Mouse (Mus musculus): ENCODE results near the gene Tmprss11e. TPM values are rescaled to one million over a fixed set of nuclear protein-coding genes. Genes with fewer than 3 reads are reported as not detected.

Gene Tmprss11e
- not detected in 2 replicates for polyA plus RNA-seq (2012)

DNA sequence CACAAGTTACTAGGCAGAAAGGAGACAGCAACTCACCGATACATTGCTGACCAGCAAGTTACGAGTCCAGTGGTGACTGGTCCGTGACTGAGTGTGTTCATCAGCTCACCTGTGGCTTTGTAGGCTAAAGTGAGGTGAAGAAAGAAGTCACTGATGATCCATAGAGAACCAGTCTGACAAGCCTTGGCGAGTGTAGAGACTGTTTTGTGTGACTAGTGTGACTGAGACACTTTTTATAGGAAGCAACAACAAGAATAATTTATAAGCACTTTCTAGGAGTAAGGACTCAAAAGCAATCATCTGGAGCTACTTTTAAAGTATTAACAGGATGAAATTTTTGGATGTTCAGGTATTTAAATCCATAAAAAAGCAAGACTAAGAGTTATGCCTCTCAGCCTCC is at the start of gene Tmprss11e:
Gene Tmprss11e (minus strand): TSS at position 101 of the 400 bp plus-strand sequence.
- Histone ChIP-seq H3K4me1 (ENCODE audit: control insufficient read depth) (no peaks in the 10 kb centered on the region), H3K27me3 (ENCODE audit: control insufficient read depth) (no peaks in the 10 kb centered on the region), H3K4me3 (replicated peaks) (no peak within 1 kb of the TSS), H3K36me3 (ENCODE audit: control insufficient read depth) (no peaks in the 10 kb centered on the region), H3K9me3 (ENCODE audit: control insufficient read depth, low read length) (no peaks in the 10 kb centered on the region)
- TF ChIP-seq GATA1 (IDR thresholded peaks at IDR 0.05; ENCODE audit: low read length) (no peak), TAL1 (IDR thresholded peaks at IDR 0.05; ENCODE audit: low read length) (no peak)

DNA sequence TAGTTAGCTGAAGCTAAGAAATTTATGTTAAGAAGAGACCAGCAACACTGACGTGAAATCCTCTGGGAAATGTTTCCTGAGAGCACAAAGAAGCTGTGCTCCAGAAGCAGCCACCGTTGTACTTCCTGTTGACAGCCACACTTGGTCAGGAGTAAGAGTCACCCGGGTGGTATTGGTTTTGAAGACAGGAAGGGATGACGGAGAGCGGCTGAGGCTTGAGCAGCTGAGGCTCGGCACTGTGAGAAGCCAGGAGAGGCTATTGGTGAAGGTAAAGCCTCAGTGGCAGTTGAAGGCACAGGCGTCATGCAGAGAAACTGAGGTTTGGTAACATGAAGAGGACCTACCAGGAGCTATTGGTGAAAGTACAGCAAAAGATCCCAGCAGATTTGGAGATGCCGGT is 47.2 kb upstream of the Tmprss11e start:
- no peaks in the 10 kb centered on the region for H3K4me1 ChIP-seq (ENCODE audit: control insufficient read depth)
- no peaks in the 10 kb centered on the region for H3K9me3 ChIP-seq (ENCODE audit: control insufficient read depth, low read length)
- TF ChIP-seq TAL1 (IDR thresholded peaks at IDR 0.05; ENCODE audit: low read length) = no peak
- no peak for TF ChIP-seq GATA1 (IDR thresholded peaks at IDR 0.05; ENCODE audit: low read length)
- no peaks in the 10 kb centered on the region for H3K27me3 ChIP-seq (ENCODE audit: control insufficient read depth)
- H3K4me3 ChIP-seq (replicated peaks) = no peak overlapping the region
- H3K36me3 ChIP-seq (ENCODE audit: control insufficient read depth) = no peaks in the 10 kb centered on the region

DNA sequence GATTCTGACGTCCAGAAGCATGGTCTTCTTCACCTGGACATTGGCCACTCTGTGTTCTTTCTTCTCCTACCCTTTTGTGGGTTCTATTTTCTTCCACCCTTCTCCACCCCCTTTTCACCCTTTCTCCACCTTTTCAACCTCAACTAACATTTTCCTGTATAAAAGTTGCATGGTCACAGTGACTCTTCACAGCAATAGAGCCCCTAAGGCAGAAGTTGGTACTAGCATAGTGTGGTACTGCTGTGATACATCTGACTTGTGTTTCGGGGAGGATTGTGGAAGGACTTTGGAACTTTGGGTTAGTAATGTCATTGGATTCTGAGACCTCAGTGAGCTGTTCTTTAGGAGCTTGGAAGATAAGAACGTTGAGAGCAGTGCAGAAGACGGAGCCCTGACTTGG is 46.6 kb upstream of the Tmprss11e start:
- Histone ChIP-seq H3K4me3 (replicated peaks) (no peak overlapping the region), H3K27me3 (ENCODE audit: control insufficient read depth) (no peaks in the 10 kb centered on the region), H3K36me3 (ENCODE audit: control insufficient read depth) (no peaks in the 10 kb centered on the region), H3K4me1 (ENCODE audit: control insufficient read depth) (no peaks in the 10 kb centered on the region), H3K9me3 (ENCODE audit: control insufficient read depth, low read length) (no peaks in the 10 kb centered on the region)
- TF ChIP-seq GATA1 (IDR thresholded peaks at IDR 0.05; ENCODE audit: low read length) (no peak), TAL1 (IDR thresholded peaks at IDR 0.05; ENCODE audit: low read length) (no peak)

DNA sequence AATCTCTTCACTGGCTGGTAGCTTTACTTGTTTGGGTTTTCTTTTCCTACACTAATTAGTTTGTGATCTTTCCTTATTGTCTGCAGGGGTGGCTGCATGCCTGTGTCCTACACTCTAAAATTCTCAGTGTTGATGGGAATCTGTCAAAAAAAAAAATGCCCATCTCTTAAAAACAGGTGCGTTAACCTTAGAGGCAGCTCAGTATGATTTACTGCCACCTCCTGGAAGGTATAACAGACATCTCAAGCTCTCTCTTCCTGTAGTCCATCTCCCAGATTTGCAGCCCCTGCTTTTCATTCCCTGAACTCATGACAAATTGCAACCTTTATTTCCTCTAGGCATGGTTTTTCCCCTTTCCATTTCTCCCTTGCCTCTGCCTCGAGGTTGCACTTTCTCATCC is 44.3 kb upstream of the Tmprss11e start:
- TF ChIP-seq GATA1 (IDR thresholded peaks at IDR 0.05; ENCODE audit: low read length) (no peak), TAL1 (IDR thresholded peaks at IDR 0.05; ENCODE audit: low read length) (no peak)
- H3K9me3 ChIP-seq (ENCODE audit: control insufficient read depth, low read length) = no peaks in the 10 kb centered on the region
- no peak overlapping the region for H3K4me3 ChIP-seq (replicated peaks)
- no peaks in the 10 kb centered on the region for H3K4me1 ChIP-seq (ENCODE audit: control insufficient read depth)
- no peaks in the 10 kb centered on the region for H3K36me3 ChIP-seq (ENCODE audit: control insufficient read depth)
- no peaks in the 10 kb centered on the region for H3K27me3 ChIP-seq (ENCODE audit: control insufficient read depth)

DNA sequence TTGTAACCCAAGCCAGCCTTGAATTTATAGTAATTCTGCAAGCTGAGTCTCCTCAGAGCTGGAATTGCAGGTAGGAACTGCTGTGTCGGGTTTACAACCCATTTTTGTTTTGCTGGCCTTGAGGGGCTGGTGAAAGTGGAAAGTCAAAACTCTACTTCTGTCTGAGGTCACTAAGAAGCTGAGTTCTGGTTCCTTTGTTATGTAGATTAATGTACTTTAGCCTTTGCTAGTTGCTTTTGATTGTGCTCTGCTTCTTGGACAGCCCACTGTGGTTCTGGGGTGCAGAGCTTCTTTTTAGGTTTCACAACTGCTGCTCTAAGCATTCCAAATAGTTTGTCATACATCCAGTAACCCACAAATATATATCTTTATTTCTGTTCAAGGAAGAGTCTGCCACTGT is 41.2 kb upstream of the Tmprss11e start:
- TF ChIP-seq TAL1 (IDR thresholded peaks at IDR 0.05; ENCODE audit: low read length) (no peak), GATA1 (IDR thresholded peaks at IDR 0.05; ENCODE audit: low read length) (no peak)
- Histone ChIP-seq H3K4me1 (ENCODE audit: control insufficient read depth) (no peaks in the 10 kb centered on the region), H3K36me3 (ENCODE audit: control insufficient read depth) (no peaks in the 10 kb centered on the region), H3K4me3 (replicated peaks) (no peak overlapping the region), H3K9me3 (ENCODE audit: control insufficient read depth, low read length) (no peaks in the 10 kb centered on the region), H3K27me3 (ENCODE audit: control insufficient read depth) (no peaks in the 10 kb centered on the region)

DNA sequence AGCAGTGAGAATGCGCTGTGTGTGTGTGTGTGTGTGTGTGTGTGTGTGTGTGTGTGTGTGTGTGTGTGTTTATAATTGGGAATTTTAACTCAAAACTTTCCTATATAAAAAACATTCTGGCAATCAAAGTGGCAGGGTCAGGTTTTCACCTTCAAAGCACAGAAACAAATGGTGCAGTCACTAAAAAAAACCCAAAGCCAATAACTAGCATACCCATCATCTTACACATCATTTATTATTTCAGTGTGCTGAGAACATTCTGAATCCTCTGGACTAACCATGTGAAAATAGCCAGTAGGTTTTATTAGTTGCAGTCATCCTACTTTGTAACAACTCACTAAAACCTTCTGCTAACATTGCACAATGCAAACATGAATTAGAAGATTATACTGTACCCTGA is 38.6 kb upstream of the Tmprss11e start:
- H3K9me3 ChIP-seq (ENCODE audit: control insufficient read depth, low read length) = no peaks in the 10 kb centered on the region
- no peaks in the 10 kb centered on the region for H3K36me3 ChIP-seq (ENCODE audit: control insufficient read depth)
- no peak for TF ChIP-seq GATA1 (IDR thresholded peaks at IDR 0.05; ENCODE audit: low read length)
- no peak for TF ChIP-seq TAL1 (IDR thresholded peaks at IDR 0.05; ENCODE audit: low read length)
- H3K4me1 ChIP-seq (ENCODE audit: control insufficient read depth) = no peaks in the 10 kb centered on the region
- H3K27me3 ChIP-seq (ENCODE audit: control insufficient read depth) = no peaks in the 10 kb centered on the region
- no peak overlapping the region for H3K4me3 ChIP-seq (replicated peaks)

DNA sequence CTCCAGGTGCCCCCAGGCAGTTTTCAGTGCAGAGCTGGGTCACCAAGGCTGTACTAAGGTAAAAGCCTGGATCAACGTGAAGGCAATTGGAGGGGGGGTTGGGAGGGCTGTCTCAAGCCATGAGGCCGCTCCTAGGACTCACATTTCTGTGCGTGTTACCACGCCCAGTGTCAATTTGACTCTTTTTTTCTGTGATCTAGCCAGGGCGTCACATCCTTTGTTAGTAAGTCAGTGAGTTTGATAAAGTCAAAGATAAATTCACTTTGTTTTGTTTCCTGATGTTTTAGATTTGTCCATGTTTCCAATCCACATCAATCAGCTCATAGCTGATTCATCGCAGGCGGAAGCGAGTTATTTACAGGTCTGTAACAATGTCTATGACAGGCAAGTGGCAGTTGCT is 37.4 kb upstream of the Tmprss11e start:
- Histone ChIP-seq H3K27me3 (ENCODE audit: control insufficient read depth) (no peaks in the 10 kb centered on the region), H3K4me3 (replicated peaks) (no peak overlapping the region), H3K4me1 (ENCODE audit: control insufficient read depth) (no peaks in the 10 kb centered on the region), H3K36me3 (ENCODE audit: control insufficient read depth) (no peaks in the 10 kb centered on the region), H3K9me3 (ENCODE audit: control insufficient read depth, low read length) (no peaks in the 10 kb centered on the region)
- TF ChIP-seq TAL1 (IDR thresholded peaks at IDR 0.05; ENCODE audit: low read length) (no peak), GATA1 (IDR thresholded peaks at IDR 0.05; ENCODE audit: low read length) (no peak)

DNA sequence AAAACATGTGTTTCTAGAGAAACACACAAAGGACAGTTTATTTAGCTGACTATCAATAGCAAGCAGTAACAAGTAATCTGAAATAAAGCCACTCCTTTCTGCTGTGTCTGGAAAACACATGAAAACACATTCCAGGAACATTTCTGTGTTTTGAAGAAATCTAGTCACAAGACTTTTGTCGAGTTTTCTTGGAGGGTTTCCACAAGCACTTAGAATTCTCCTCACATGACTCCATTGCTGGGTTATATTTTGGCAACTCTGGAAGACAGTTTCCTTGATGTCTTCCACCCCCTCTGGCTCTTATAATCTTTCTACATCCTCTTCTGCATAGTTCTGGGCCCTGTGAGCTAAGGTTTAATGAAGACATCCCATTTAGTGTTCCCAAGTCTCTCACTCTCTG is 32.9 kb upstream of the Tmprss11e start:
- no peaks in the 10 kb centered on the region for H3K9me3 ChIP-seq (ENCODE audit: control insufficient read depth, low read length)
- H3K4me3 ChIP-seq (replicated peaks) = no peak overlapping the region
- no peaks in the 10 kb centered on the region for H3K27me3 ChIP-seq (ENCODE audit: control insufficient read depth)
- H3K36me3 ChIP-seq (ENCODE audit: control insufficient read depth) = no peaks in the 10 kb centered on the region
- H3K4me1 ChIP-seq (ENCODE audit: control insufficient read depth) = no peaks in the 10 kb centered on the region
- TF ChIP-seq TAL1 (IDR thresholded peaks at IDR 0.05; ENCODE audit: low read length) (no peak), GATA1 (IDR thresholded peaks at IDR 0.05; ENCODE audit: low read length) (no peak)

DNA sequence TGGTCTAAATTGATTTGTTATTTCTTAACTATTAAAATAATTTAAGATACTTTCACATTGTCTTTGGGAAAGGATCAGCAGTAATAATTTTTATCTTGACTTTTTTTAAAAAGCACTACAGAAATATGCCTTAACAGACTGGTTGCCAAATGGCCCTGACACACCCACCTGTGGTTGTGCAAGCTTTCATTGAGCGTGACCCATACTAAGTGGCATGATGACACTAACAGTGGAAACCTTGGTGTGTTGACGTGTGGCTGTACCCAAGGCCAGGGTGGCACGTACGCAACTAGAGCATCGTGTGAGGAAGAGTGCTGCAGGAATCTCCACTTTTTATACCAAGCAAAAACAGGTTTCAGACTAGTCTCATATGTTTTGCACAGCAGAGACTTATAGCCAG is 31.3 kb upstream of the Tmprss11e start:
- Histone ChIP-seq H3K4me1 (ENCODE audit: control insufficient read depth) (no peaks in the 10 kb centered on the region), H3K27me3 (ENCODE audit: control insufficient read depth) (no peaks in the 10 kb centered on the region), H3K9me3 (ENCODE audit: control insufficient read depth, low read length) (no peaks in the 10 kb centered on the region), H3K36me3 (ENCODE audit: control insufficient read depth) (no peaks in the 10 kb centered on the region), H3K4me3 (replicated peaks) (no peak overlapping the region)
- TF ChIP-seq GATA1 (IDR thresholded peaks at IDR 0.05; ENCODE audit: low read length) = no peak
- no peak for TF ChIP-seq TAL1 (IDR thresholded peaks at IDR 0.05; ENCODE audit: low read length)

DNA sequence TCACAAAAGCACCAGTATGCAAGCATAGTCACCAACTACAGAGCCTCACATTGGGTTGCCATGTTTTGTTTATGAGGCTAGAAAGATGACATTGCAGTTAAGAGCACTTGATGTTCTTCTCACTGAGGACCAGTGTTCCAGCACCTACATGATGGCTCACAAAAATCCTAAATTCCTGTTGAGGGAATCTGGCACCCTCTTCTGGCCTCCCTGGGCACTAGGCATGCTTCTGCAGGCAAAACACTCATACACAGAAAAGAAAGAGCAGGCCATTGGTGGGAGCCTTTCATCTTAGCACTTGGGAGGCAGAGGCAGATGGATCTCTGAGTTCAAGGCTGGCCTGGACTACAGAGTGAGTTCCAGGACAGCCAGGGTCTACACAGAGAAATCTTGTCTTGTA is 25.4 kb upstream of the Tmprss11e start:
- Histone ChIP-seq H3K9me3 (ENCODE audit: control insufficient read depth, low read length) (no peaks in the 10 kb centered on the region), H3K27me3 (ENCODE audit: control insufficient read depth) (no peaks in the 10 kb centered on the region), H3K4me1 (ENCODE audit: control insufficient read depth) (no peaks in the 10 kb centered on the region), H3K36me3 (ENCODE audit: control insufficient read depth) (no peaks in the 10 kb centered on the region), H3K4me3 (replicated peaks) (no peak overlapping the region)
- no peak for TF ChIP-seq GATA1 (IDR thresholded peaks at IDR 0.05; ENCODE audit: low read length)
- no peak for TF ChIP-seq TAL1 (IDR thresholded peaks at IDR 0.05; ENCODE audit: low read length)

Measured in erythroblast, embryonic 14.5 days (primary cell).